Mouse (Mus musculus): ENCODE measurements at regions not wholly inside any gene's neighbourhood (a gene's known extent, or its start where the extent isn't known, plus 50 kb on each side); places are given as distances from the start of the nearest gene placed in this dataset.

DNA sequence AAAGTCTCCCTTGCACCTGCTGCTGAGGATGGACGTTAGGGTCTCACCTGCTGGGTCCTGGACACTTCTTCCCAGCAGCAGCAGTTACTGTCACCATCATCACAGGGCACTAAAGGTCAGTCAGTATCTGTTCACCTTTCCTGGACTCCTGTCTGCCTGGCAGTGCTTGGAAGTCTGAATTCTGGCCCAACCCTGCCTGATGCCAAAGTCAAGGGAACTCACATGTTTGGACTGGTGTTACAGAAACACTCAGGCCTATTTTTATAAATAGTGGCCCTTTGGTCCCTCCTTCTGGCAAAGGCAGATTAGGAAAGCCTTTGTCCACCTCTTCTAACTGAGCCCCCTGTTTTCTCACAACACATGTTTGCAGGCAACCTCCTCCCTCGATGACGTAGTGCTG lies 126.2 kb upstream of the Adamts16 start:
- no peak for TF ChIP-seq POLR2A (IDR thresholded peaks at IDR 0.05; ENCODE audit: borderline replicate concordance, extremely low read depth, insufficient read depth, insufficient read length, poor library complexity, severe bottlenecking)
- TF ChIP-seq CTCF (IDR thresholded peaks at IDR 0.05; ENCODE audit: borderline replicate concordance, extremely low read depth, insufficient read depth, insufficient read length): no peak
